Mouse (Mus musculus) heart, embryonic 12.5 days (tissue): ENCODE results near the gene Slc25a18. TPM values are rescaled to one million over a fixed set of nuclear protein-coding genes. Genes with fewer than 3 reads are reported as not detected.

ENCODE experiments used
- ATAC-seq: fragments of 200-750 bp; cut with Nextera tagmentation; 2 replicates; pipeline ENCODE4 v1.8.0; 2017; ENCODE audit warnings: moderate TSS enrichment, moderate library complexity; ENCODE audit not compliant: insufficient number of reproducible peaks, low FRiP score
- H3K27ac ChIP-seq: fragments of 300-500 bp; sonication (generic); 2 replicates; pipeline ENCODE4 v1.5.1; 2016; ENCODE audit warnings: mild to moderate bottlenecking, moderate library complexity; ENCODE audit not compliant: poor library complexity, severe bottlenecking
- H3K27me3 ChIP-seq: fragments of 300-500 bp; sonication (generic); replicated peaks from 2 replicates; pipeline ENCODE4 v1.6.1; 2016; ENCODE audit warnings: mild to moderate bottlenecking, moderate library complexity
- H3K36me3 ChIP-seq: fragments of 300-500 bp; sonication (generic); 2 replicates; pipeline ENCODE4 v1.6.1; 2016; ENCODE audit warnings: mild to moderate bottlenecking, moderate library complexity
- H3K4me1 ChIP-seq: fragments of 300-500 bp; sonication (generic); replicated peaks from 2 replicates; pipeline ENCODE4 v1.6.1; 2016; ENCODE audit warnings: mild to moderate bottlenecking
- H3K4me2 ChIP-seq: fragments of 300-500 bp; sonication (generic); 2 replicates; pipeline ENCODE4 v1.6.1; 2016; ENCODE audit warnings: mild to moderate bottlenecking, moderate library complexity
- H3K4me3 ChIP-seq: fragments of 300-500 bp; sonication (generic); 2 replicates; pipeline ENCODE4 v1.5.1; 2016; ENCODE audit warnings: mild to moderate bottlenecking
- H3K9ac ChIP-seq: fragments of 300-500 bp; sonication (generic); 2 replicates; pipeline ENCODE4 v1.6.1; 2016; ENCODE audit warnings: mild to moderate bottlenecking, moderate library complexity
- H3K9me3 ChIP-seq: fragments of 300-500 bp; sonication (generic); replicated peaks from 2 replicates; pipeline ENCODE4 v1.6.1; 2016; ENCODE audit warnings: mild to moderate bottlenecking, moderate library complexity
- WGBS: fragments of 180-500 bp; shearing (Covaris S2); methylation state at CpG from one replicate; pipeline ENCODE4 v1.1.7; 2016; 5-methylcytosine and 5-hydroxymethylcytosine counted together
- polyA plus RNA-seq: library from polyadenylated mRNA; unstranded; fragments of >200 nt; fragmentation: Nextera tagmentation; extraction: Ambion mirVana; gene quantifications from 2 replicates; pipeline ENCODE4 v1.2.1, GENCODE M21; 2016

Slc25a18 gene
- polyA plus RNA-seq = 0.28 TPM in 1 of 2 replicates, not detected in the other

DNA sequence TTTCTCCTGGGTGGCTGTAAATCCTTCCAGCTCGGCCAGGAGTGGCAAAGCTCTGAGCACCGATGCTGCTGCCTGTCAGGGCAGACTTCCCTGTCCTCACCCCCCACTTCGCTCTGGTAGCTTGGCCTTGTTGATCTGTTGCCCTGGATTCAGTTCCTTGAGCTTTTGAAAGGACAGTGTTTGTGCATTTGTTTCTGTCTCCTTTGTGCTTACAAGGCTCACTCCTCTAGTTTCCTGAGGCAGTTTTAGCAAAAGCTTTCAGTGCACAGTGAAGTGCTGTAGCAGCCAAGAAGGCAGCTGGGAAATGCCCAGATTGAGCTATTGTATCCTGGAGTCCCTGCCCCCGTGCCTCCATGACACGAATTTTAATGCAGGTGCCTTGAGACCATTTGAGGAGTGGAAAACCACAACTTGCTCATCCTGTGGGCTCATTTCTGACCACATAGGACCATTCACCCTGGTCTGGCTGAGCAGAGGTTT is at the start of gene Slc25a18:
Gene Slc25a18, plus strand, starts transcription at position 430 of the 480 bp plus-strand sequence.
- WGBS = 70% methylated on average over 5 of the region's 5 CpGs

DNA sequence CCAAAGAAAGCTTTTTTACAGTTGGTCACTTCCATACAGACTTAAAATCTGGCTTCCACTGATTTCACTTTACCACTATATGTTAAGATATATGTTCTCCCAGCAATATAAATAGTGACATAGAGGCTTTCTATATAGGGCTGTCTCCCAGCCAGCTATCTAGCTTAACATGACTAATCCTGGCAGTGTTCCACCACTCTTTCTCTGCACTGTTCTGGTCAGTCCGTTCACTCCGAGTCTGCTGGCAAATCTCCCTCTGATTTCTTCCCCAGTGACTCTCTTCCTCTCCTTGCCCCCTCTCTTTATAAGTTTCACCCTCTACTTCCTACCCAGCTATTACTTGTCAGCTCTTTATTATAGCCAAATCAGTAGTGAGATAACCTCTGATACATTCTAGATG is 47.4 kb upstream of the Slc25a18 start:
- WGBS = 35% methylated on average over 2 of the region's 2 CpGs

More for the DNA sequence above, at the start of gene Slc25a18:
- H3K36me3 ChIP-seq = no peaks in the 10 kb centered on the region
- peaks cover 15% of the 10 kb centered on the region for H3K4me1 ChIP-seq
- H3K4me2 ChIP-seq = no peak within 1 kb of the TSS
- H3K27ac ChIP-seq = no peak within 1 kb of the TSS
- H3K9me3 ChIP-seq = no peaks in the 10 kb centered on the region
- H3K4me3 ChIP-seq = no peak within 1 kb of the TSS
- H3K9ac ChIP-seq = no peak within 1 kb of the TSS
- ATAC-seq = no peak
- H3K27me3 ChIP-seq = no peaks in the 10 kb centered on the region

DNA sequence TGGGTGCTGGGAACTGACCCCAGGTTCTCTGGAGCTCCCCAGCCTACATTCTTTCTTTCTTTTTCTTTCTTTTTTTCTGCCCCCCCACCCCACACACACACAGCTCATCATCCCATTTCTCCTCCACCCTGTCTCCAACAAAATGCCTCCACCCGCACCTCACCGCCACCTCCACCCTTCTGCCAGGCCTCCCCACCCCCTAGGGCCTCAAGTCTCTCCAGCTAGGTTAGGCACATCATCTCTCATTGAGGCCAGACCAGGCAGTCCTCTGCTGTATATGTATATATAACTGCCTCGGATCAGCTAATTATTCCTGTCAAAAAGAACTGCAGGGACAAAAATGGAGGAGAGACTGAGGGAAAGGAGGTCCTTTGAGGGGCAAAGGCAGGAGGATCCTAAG is 37.4 kb upstream of the Slc25a18 start:
- Histone ChIP-seq H3K4me1 (no peaks in the 10 kb centered on the region), H3K4me3 (no peak overlapping the region), H3K27ac (no peak overlapping the region), H3K36me3 (peaks cover 3% of the 10 kb centered on the region; the same call in 1 of the 2 replicates), H3K9ac (no peak overlapping the region), H3K9me3 (no peaks in the 10 kb centered on the region), H3K27me3 (no peaks in the 10 kb centered on the region), H3K4me2 (no peak overlapping the region)
- no peak for ATAC-seq
- 86% methylated on average over 3 of the region's 3 CpGs for WGBS

More for the DNA sequence above, 47.4 kb upstream of the Slc25a18 start:
- no peak overlapping the region for H3K4me2 ChIP-seq
- H3K4me3 ChIP-seq = no peak overlapping the region
- H3K4me1 ChIP-seq = 0 out of 2 replicates have a peak, but pooled peaks cover 5% of the 10 kb centered on the region
- H3K27ac ChIP-seq = no peak overlapping the region
- no peaks in the 10 kb centered on the region for H3K27me3 ChIP-seq
- H3K9ac ChIP-seq = no peak overlapping the region
- no peaks in the 10 kb centered on the region for H3K9me3 ChIP-seq
- ATAC-seq = no peak
- no peaks in the 10 kb centered on the region for H3K36me3 ChIP-seq

DNA sequence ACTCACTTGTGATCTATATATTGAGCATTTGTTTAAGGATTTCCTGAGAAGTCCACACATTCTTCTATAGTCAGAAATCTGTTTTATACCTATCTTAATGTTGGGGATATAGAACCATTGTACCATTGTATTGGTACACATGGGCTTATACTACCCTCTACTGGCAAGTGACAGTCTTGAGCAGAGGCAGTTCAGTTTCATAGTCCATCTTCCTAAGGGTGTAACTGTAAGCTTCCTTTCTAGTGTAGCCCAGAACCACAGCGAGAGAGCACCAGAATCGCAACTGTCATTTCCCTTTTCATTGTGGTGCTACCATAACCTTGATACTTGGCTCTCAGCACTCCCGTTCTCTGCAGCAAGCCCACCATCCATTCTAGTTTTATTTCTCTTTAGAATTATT is 36.8 kb upstream of the Slc25a18 start:
- Histone ChIP-seq H3K36me3 (peaks cover 3% of the 10 kb centered on the region; the same call in 1 of the 2 replicates), H3K27ac (no peak overlapping the region), H3K4me3 (no peak overlapping the region), H3K9ac (no peak overlapping the region), H3K9me3 (no peaks in the 10 kb centered on the region), H3K4me1 (no peaks in the 10 kb centered on the region), H3K27me3 (no peaks in the 10 kb centered on the region), H3K4me2 (no peak overlapping the region)
- 63% methylated on average over 3 of the region's 3 CpGs for WGBS
- ATAC-seq = no peak

DNA sequence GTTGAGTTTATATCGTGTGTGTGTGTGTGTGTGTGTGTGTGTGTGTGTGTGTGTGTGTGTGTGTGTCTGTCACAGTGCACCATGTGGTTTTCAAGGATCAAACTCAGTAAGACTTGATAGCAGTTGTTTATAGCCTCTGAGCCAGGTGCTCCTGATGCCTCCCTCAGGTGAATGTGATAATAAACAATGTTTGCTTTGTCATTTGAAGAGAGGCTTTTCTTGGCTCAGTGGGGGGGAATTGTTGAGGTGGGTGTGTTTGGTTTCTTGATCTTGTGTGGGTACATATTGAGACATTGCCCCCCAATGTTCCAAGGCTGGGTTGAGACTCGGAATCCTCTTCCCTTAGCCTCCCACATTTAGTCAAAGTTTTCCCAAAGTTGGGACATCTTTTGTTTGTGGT is 30.2 kb upstream of the Slc25a18 start:
- WGBS = 85% methylated on average over 2 of the region's 2 CpGs
- Histone ChIP-seq H3K36me3 (peaks cover under 1% of the 10 kb centered on the region; the same call in 1 of the 2 replicates), H3K4me3 (no peak overlapping the region), H3K9me3 (no peaks in the 10 kb centered on the region), H3K9ac (no peak overlapping the region), H3K27me3 (no peaks in the 10 kb centered on the region), H3K4me1 (no peaks in the 10 kb centered on the region), H3K27ac (no peak overlapping the region), H3K4me2 (no peak overlapping the region)
- no peak for ATAC-seq

DNA sequence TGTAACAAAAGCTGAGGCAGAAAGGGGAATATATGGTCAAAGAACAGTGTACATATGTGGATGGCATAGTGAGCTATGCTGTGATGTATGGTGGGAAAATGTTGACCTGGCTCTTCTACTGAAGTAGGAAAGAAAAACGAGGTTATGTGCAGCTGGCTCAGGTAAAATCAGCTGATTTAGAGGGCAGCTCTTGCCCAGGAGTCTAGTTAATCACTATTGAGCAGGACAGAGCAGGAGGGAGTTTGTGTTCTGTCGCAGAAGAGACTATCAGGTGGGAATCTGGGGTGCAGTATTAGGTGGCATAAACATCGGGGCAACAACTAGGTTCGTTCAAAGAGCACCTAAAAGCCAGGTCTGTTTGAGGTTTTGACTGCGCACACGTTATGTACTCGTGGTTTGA is 29.1 kb upstream of the Slc25a18 start:
- H3K4me1 ChIP-seq = no peaks in the 10 kb centered on the region
- no peaks in the 10 kb centered on the region for H3K9me3 ChIP-seq
- no peak for ATAC-seq
- no peak overlapping the region for H3K27ac ChIP-seq
- no peaks in the 10 kb centered on the region for H3K27me3 ChIP-seq
- no peak overlapping the region for H3K4me3 ChIP-seq
- H3K9ac ChIP-seq = no peak overlapping the region
- 82% methylated on average over 7 of the region's 7 CpGs for WGBS
- H3K36me3 ChIP-seq = no peaks in the 10 kb centered on the region
- H3K4me2 ChIP-seq = no peak overlapping the region

DNA sequence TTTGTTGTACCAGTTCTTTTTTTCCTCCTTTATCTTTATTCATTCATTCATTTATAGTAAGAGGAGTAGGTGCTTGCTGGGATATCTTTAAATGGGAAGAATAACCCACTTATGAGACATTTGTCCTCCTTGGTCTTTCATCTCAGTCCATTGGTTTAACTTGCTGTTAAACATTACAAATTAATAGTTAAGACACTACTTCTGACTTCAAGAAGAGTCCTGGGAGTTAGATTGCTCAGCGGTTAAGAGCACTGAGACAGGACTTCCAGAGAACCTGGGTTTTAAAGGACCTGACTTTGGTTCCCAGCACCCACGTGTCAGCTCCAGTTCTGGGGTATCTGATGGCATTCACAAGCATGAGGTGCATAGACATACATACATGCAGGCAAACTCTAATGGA is 27.0 kb upstream of the Slc25a18 start:
- no peaks in the 10 kb centered on the region for H3K4me1 ChIP-seq

DNA sequence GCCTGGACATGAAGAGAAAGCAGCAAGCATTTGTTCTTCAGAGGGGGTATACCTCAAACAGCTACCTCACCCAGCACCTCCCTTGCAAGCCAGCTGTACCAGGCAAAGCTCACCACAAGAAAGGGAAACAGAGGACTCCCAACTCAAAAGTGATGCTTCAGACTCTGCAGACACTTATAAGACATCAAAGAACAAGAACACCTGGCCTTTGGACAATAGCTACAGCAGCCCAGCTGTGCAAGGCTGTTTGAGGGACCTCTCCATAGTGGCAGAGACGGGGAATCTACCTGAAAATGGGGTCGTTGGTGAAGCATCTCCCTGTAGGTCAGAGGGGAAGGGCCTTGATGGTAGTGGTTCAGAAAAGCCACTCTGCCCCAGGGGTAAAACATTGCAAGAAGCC is 12.2 kb upstream of the Slc25a18 start:
- Histone ChIP-seq H3K4me2 (no peak overlapping the region), H3K4me3 (no peak overlapping the region), H3K4me1 (no peaks in the 10 kb centered on the region), H3K27ac (no peak overlapping the region), H3K9ac (no peak overlapping the region), H3K9me3 (no peaks in the 10 kb centered on the region), H3K36me3 (peaks cover 29% of the 10 kb centered on the region), H3K27me3 (no peaks in the 10 kb centered on the region)
- whole genome bisulfite sequencing = 79% methylated on average over 2 of the region's 2 CpGs
- ATAC-seq = no peak

More for the DNA sequence above, 27.0 kb upstream of the Slc25a18 start:
- Histone ChIP-seq H3K36me3 (no peaks in the 10 kb centered on the region), H3K27me3 (no peaks in the 10 kb centered on the region), H3K27ac (no peak overlapping the region), H3K9me3 (no peaks in the 10 kb centered on the region), H3K9ac (no peak overlapping the region), H3K4me2 (no peak overlapping the region), H3K4me3 (no peak overlapping the region)
- 92% methylated on average over 2 of the region's 2 CpGs for WGBS
- no peak for ATAC-seq

DNA sequence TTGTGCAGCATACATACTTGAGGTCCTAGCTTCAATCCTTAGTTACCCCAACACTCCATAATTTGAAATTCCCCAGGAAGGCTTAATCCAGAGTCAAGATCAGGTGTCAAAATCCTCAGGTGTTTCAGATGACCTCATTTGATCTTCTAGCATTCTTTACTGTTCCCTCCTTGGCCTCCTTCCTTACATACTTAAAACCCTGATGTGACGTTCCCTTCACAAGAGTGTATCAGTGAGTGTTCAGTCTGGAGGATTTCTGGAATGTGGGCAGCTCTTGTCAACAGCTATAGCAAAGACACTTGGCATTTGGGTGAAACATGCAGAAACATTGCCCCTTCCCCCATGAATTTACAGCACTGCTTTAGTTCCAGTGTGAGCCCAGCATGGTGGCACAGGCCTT is 3.4 kb upstream of the Slc25a18 start:
- H3K4me3 ChIP-seq = no peak overlapping the region
- H3K36me3 ChIP-seq = no peaks in the 10 kb centered on the region
- H3K27ac ChIP-seq = no peak overlapping the region
- H3K27me3 ChIP-seq = no peaks in the 10 kb centered on the region
- no peak for ATAC-seq
- H3K9me3 ChIP-seq = no peaks in the 10 kb centered on the region
- no peaks in the 10 kb centered on the region; the same call in 1 of the 2 replicates for H3K4me1 ChIP-seq
- H3K9ac ChIP-seq = no peak overlapping the region
- no peak overlapping the region for H3K4me2 ChIP-seq
- WGBS = 48% methylated on average over 1 of the region's 1 CpGs

DNA sequence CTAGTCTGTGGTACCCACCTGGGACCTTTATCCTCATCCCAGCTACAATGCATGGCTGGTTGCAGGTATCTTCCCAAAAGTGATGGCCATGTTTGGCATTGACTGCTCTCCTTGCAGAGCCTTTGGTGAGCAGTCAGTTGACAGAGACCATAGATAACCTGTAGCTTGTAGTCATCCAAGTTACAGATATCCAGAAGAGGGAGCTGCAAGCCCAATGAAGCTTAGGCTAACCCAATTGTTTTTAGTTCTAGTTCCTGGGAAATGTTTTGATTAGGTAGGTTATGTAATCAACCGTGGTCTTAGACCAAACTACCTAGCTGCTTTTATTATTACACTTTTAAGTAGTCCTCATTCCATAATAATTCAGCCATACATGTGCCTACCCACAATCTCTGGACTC is 2.0 kb upstream of the Slc25a18 start:
- Histone ChIP-seq H3K9me3 (no peaks in the 10 kb centered on the region), H3K4me1 (peaks cover 5% of the 10 kb centered on the region), H3K27me3 (no peaks in the 10 kb centered on the region), H3K9ac (no peak overlapping the region), H3K4me3 (no peak overlapping the region), H3K4me2 (no peak overlapping the region), H3K36me3 (no peaks in the 10 kb centered on the region), H3K27ac (no peak overlapping the region)
- 69% methylated on average over 1 of the region's 1 CpGs for WGBS
- ATAC-seq = no peak

DNA sequence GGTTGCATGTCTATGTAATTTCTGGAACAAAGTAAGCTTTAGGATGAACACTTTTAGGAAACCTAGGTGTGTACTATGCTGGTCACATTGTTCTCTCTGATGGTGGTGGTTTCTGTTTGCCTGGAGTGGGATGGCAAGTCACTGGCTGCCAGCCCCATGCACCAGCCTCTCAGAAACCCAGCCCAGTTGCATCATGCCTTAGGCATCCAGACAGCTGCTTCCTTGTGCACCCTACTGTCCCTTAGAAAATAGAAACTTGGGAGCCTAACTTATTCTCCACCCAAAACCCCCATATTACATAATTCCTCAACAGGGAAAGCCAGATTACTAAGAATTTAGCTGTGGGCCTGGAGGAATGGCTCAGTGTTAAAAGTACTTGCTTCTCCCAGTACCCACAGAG is 1.4 kb upstream of the Slc25a18 start:
- H3K36me3 ChIP-seq = no peaks in the 10 kb centered on the region
- H3K4me2 ChIP-seq = no peak overlapping the region
- no peak overlapping the region for H3K27ac ChIP-seq
- peaks cover 9% of the 10 kb centered on the region for H3K4me1 ChIP-seq
- H3K9me3 ChIP-seq = no peaks in the 10 kb centered on the region
- no peak for ATAC-seq
- H3K4me3 ChIP-seq = no peak overlapping the region
- H3K27me3 ChIP-seq = no peaks in the 10 kb centered on the region
- no peak overlapping the region for H3K9ac ChIP-seq

DNA sequence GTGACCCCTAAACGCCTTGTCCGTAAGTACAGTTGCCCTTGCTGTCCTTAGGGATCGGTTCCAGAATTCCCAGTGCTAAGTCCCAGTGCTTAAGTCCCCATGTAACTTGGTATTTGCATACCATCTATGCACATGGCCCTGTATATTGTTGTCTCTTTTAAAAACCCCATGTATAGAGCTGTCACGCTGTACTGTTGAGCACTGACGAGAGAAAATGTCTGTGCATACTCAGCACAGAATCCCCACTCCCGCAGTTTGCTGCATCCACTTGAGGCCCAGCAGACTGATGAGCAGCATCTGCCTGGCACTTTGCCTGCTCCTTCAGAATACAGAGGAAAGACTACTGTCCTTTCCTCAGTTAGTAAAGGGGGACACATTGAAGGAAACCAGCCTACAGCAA is 385 bp downstream of the Slc25a18 start:
- no peak for ATAC-seq
- Histone ChIP-seq H3K36me3 (no peaks in the 10 kb centered on the region), H3K27me3 (no peaks in the 10 kb centered on the region), H3K9me3 (no peaks in the 10 kb centered on the region), H3K27ac (no peak overlapping the region), H3K4me1 (peaks cover 18% of the 10 kb centered on the region), H3K4me2 (no peak overlapping the region), H3K4me3 (no peak overlapping the region), H3K9ac (no peak overlapping the region)
- 83% methylated on average over 6 of the region's 6 CpGs for WGBS
